Mouse (Mus musculus): ENCODE results near the gene Dbndd2.

- TF ChIP-seq CTCF (IDR thresholded peaks at IDR 0.05; ENCODE audit: borderline replicate concordance, control insufficient read depth, extremely low read depth, insufficient read depth, low read length, poor library complexity) = no peak
- TF ChIP-seq POLR2A (IDR thresholded peaks at IDR 0.05; ENCODE audit: control insufficient read depth, extremely low read depth, insufficient read depth, low read length, poor library complexity) = no peak
Measured at GRCm38 (mm10) chr2:164528557-164528956, 42.7 kb downstream of the Dbndd2 start.

All from thymus, adult 2 months (tissue).